20 mouse cellular contexts compared by ENCODE assay signal in the genomic region with DNA sequence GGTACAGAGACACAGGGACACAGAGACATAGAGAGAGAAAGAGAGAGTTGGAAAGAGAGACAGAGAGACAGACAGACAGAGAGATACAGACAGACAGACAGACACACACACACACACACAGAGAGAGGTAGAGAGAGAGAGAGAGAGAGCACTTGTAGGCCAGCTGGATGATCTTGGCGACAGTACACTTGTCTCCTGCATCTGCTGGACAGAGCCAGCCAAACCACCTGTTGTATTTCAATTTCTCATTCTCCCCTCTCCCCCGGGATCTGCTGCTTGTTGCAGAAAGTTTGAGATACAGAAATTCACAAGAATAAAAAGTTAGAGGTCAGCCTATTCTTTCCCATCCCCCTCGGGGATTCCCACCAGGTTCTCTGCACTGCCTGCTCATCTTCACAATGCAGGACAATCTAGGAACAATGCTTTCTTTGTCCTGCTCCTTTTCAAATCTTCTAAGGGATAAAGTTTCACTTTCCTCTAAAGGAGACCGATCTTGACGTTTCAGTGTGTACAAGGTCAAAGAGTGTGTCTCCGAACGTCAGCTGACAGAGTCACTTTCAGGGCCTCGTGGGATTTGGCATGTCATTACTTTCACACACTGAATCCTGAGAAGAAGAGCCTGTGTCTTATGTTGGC.
DNase-seq lines count a peak whose midpoint lies in the region; TF ChIP-seq lines count a peak whose summit lies in the region.
"Had no signal": no experiment of that assay in that cellular context is flagged by ENCODE, and none has a peak within 500 bp of the region (broad histone marks: within the 10 kb centered on the region; RNA-seq: fewer than 3 reads in every experiment).

No protein-coding gene starts in this region.

- no peak overlapping the region for H3K4me3 ChIP-seq in ES-E14 (ENCODE audit: insufficient read depth in 1 of 2, low read depth in 1 of 2, low read length in 2 of 2, poor library complexity in 1 of 2, severe bottlenecking in 1 of 2)
- H3K4me3 ChIP-seq: embryonic facial prominence, embryonic 12.5 days; heart, embryonic 13.5 days; hindbrain, embryonic 13.5 days had no signal

- no peaks in the 10 kb centered on the region for H3K4me1 ChIP-seq in ES-E14 (ENCODE audit: control insufficient read depth in 2 of 2, insufficient read depth in 2 of 2, low read length in 2 of 2, poor library complexity in 1 of 2)
- H3K4me1 ChIP-seq: embryonic facial prominence, embryonic 12.5 days; hindbrain, embryonic 13.5 days had no signal

- no peak overlapping the region for H3K27ac ChIP-seq in ES-E14 (ENCODE audit: insufficient read depth, low read depth, low read length, poor library complexity, severe bottlenecking)
- H3K27ac ChIP-seq: embryonic facial prominence, embryonic 12.5 days; heart, embryonic 13.5 days; hindbrain, embryonic 13.5 days had no signal

- DNase-seq in gastrocnemius, postnatal 10 days: peak; percentile 4
- DNase-seq in gastrocnemius, adult 8-10 months (ENCODE audit: low spot score in 2 of 2): no peak
- peak; percentile 45 for DNase-seq in left cerebral cortex, postnatal 4 days
- no peak for DNase-seq in left cerebral cortex, postnatal 36 days (ENCODE audit: low spot score in 2 of 2)
- DNase-seq in ES-E14 (ENCODE audit: low read depth, low spot score) (peak; percentile 62), ZHBTc4 (ENCODE audit: low read depth, low spot score) (peak; percentile 82)
- no peak for DNase-seq in urinary bladder, postnatal 4 days (ENCODE audit: low spot score in 2 of 2)
- DNase-seq in layer of hippocampus, adult 9-11 months: no peak
- DNase-seq: adrenal gland, postnatal 25 days; B cell, adult 2 months; cerebellum, adult 11-12 months; cerebellum, postnatal 25 days; forebrain, postnatal 0 days; lung, adult 18-20 months; lung, postnatal 14 days; right cerebral cortex, postnatal 14 days; thymus, postnatal 36 days had no signal

- no peaks in the 10 kb centered on the region for H3K9me3 ChIP-seq in ES-E14 (ENCODE audit: control insufficient read depth, insufficient read depth, low read depth, low read length)
- H3K9me3 ChIP-seq: embryonic facial prominence, embryonic 12.5 days; heart, embryonic 13.5 days; hindbrain, embryonic 13.5 days had no signal

- no peak overlapping the region for H3K9ac ChIP-seq in ES-E14 (ENCODE audit: insufficient read depth, low read depth, low read length, poor library complexity, severe bottlenecking)
- H3K9ac ChIP-seq: embryonic facial prominence, embryonic 12.5 days; forebrain, postnatal 0 days; heart, embryonic 13.5 days; hindbrain, embryonic 13.5 days had no signal

- in situ Hi-C loops in ES-E14 (cut with MboI; ENCODE audit: low sequenced_read_pairs in 2 of 2, unreplicated experiment in 2 of 2): no loop called here

- intact Hi-C loops in left cerebral cortex, postnatal 4 days (cut with DNase I): no loop called here
- intact Hi-C loops in left cerebral cortex, postnatal 36 days (cut with DNase I): no loop called here

- H3K36me3 ChIP-seq in ES-E14 (ENCODE audit: control insufficient read depth, insufficient read depth, low read length, poor library complexity, severe bottlenecking): no peaks in the 10 kb centered on the region
- H3K36me3 ChIP-seq: embryonic facial prominence, embryonic 12.5 days; heart, embryonic 13.5 days; hindbrain, embryonic 13.5 days had no signal

TF ChIP-seq in ES-E14, 5 proteins besides CTCF, POLR2A, EP300 and RAD21:
- TF ChIP-seq HCFC1 (IDR thresholded peaks at IDR 0.05; ENCODE audit: borderline replicate concordance, insufficient read depth, low read length) (no peak), ZC3H11A (IDR thresholded peaks at IDR 0.05; ENCODE audit: borderline replicate concordance, low read depth, low read length) (no peak), CHD2 (IDR thresholded peaks at IDR 0.05; ENCODE audit: low read depth, low read length) (no peak), MAFK (IDR thresholded peaks at IDR 0.05; ENCODE audit: insufficient read depth, low read depth, low read length) (no peak), ZNF384 (IDR thresholded peaks at IDR 0.05; ENCODE audit: low read depth, low read length) (no peak)

Comparison
In these comparisons a context has a peak if more than half of its experiments do, and no peak if none do; other contexts are left out.
1. DNase-seq: peak in gastrocnemius, postnatal 10 days (single experiment), left cerebral cortex, postnatal 4 days (single experiment), ES-E14 (single experiment) and ZHBTc4 (single experiment); none in gastrocnemius, adult 8-10 months (0 of 2), left cerebral cortex, postnatal 36 days (0 of 2), urinary bladder, postnatal 4 days (0 of 2) and layer of hippocampus, adult 9-11 months (single experiment).